Mouse (Mus musculus): Measurements from ENCODE around the gene Corin. TPM values are rescaled to one million over a fixed set of nuclear protein-coding genes. Genes with fewer than 3 reads are reported as not detected.
A peak's percentile ranks its signal among the peaks of the same experiment; 100 is the strongest.

Gene Corin
- total RNA-seq (2021), result 10 to 100 TPM; 57.1 to 57.8 TPM

- DNase-seq, result peak; percentile 47
Measured at GRCm38 (mm10) chr5:72503531-72504523, at the start of gene Corin. Corin (minus strand) TSS chr5:72504473.

- no peak for DNase-seq
Measured at GRCm38 (mm10) chr5:72551209-72551608, 46.9 kb upstream of the Corin start.

- peak; percentile 51 for DNase-seq
Measured at GRCm38 (mm10) chr5:72528896-72529295, 24.6 kb upstream of the Corin start.

- DNase-seq, result no peak
Measured at GRCm38 (mm10) chr5:72513808-72514207, 9.5 kb upstream of the Corin start.

- DNase-seq, result no peak
Measured at GRCm38 (mm10) chr5:72505740-72506139, 1.5 kb upstream of the Corin start.

- DNase-seq, result no peak
Measured at GRCm38 (mm10) chr5:72502778-72503177, 1.5 kb downstream of the Corin start.

GRCm38 (mm10) chr5:72501763-72502162 lies 2.5 kb downstream of the Corin start:
- no peak for DNase-seq

- DNase-seq, result no peak
Measured at GRCm38 (mm10) chr5:72498271-72498670, 6.0 kb downstream of the Corin start.

- no peak for DNase-seq
Measured at GRCm38 (mm10) chr5:72496756-72497155, 7.5 kb downstream of the Corin start.

GRCm38 (mm10) chr5:72493906-72494305 lies 10.4 kb downstream of the Corin start:
- peak; percentile 65 for DNase-seq

GRCm38 (mm10) chr5:72491232-72491631 lies 13.0 kb downstream of the Corin start:
- DNase-seq, result no peak

GRCm38 (mm10) chr5:72480456-72480855 lies 23.8 kb downstream of the Corin start:
- DNase-seq, result no peak

- DNase-seq, result peak; percentile 30
Measured at GRCm38 (mm10) chr5:72472317-72473009, 31.8 kb downstream of the Corin start.

GRCm38 (mm10) chr5:72471746-72472145 lies 32.5 kb downstream of the Corin start:
- DNase-seq, result no peak

GRCm38 (mm10) chr5:72464932-72465331 lies 39.3 kb downstream of the Corin start:
- no peak for DNase-seq

- no peak for DNase-seq
Measured at GRCm38 (mm10) chr5:72459374-72460112, 44.7 kb downstream of the Corin start.

- DNase-seq, result peak; percentile 42
Measured at GRCm38 (mm10) chr5:72453690-72454089, 50.6 kb downstream of the Corin start.

GRCm38 (mm10) chr5:72453176-72453575 lies 51.1 kb downstream of the Corin start:
- DNase-seq, result no peak

- no peak for DNase-seq
Measured at GRCm38 (mm10) chr5:72452750-72453149, 51.5 kb downstream of the Corin start.

- DNase-seq, result no peak
Measured at GRCm38 (mm10) chr5:72448846-72449245, 55.4 kb downstream of the Corin start.

GRCm38 (mm10) chr5:72446104-72446503 lies 58.2 kb downstream of the Corin start:
- DNase-seq, result peak; percentile 39

- peak; percentile 29 for DNase-seq
Measured at GRCm38 (mm10) chr5:72443946-72444345, 60.3 kb downstream of the Corin start.

- peak; percentile 39 for DNase-seq
Measured at GRCm38 (mm10) chr5:72443007-72443406, 61.3 kb downstream of the Corin start.

Measured in heart, postnatal 4 days (tissue).